Mouse (Mus musculus) embryonic facial prominence, embryonic 14.5 days (tissue): ENCODE measurements around the gene Slc44a2. TPM values are rescaled to one million over a fixed set of nuclear protein-coding genes. Genes with fewer than 3 reads are reported as not detected.

Source experiments
- ATAC-seq: fragments of 200-750 bp; cut with Nextera tagmentation; 2 replicates; pipeline ENCODE4 v1.8.0; 2017; ENCODE audit warnings: low read depth, moderate number of reproducible peaks, moderate TSS enrichment
- DNase-seq: peaks from one replicate; pipeline ENCODE4 v3.0.0-alpha.2; 2015; ENCODE audit warnings: low spot score
- H3K27ac ChIP-seq: fragments of 300-500 bp; sonication (generic); replicated peaks from 2 replicates; pipeline ENCODE4 v1.5.1; 2014; ENCODE audit warnings: low read depth, mild to moderate bottlenecking, low read length, moderate library complexity
- H3K27me3 ChIP-seq: fragments of 300-500 bp; sonication (generic); replicated peaks from 2 replicates; pipeline ENCODE4 v1.6.1; 2014; ENCODE audit warnings: low read length; ENCODE audit not compliant: control insufficient read depth, insufficient read depth
- H3K36me3 ChIP-seq: fragments of 300-500 bp; sonication (generic); 2 replicates; pipeline ENCODE4 v1.6.1; 2014; ENCODE audit warnings: low read length, mixed read lengths; ENCODE audit not compliant: control insufficient read depth, insufficient read depth
- H3K4me1 ChIP-seq: fragments of 300-500 bp; sonication (generic); 2 replicates; pipeline ENCODE4 v1.6.1; 2014; ENCODE audit warnings: antibody characterized with exemption, low read length; ENCODE audit not compliant: control insufficient read depth, insufficient read depth
- H3K4me2 ChIP-seq: fragments of 300-500 bp; sonication (generic); 2 replicates; pipeline ENCODE4 v1.6.1; 2014; ENCODE audit warnings: low read depth, mild to moderate bottlenecking, low read length, moderate library complexity, mixed read lengths
- H3K4me3 ChIP-seq: fragments of 300-500 bp; sonication (generic); 2 replicates; pipeline ENCODE4 v1.5.1; 2014; ENCODE audit warnings: low read depth, mild to moderate bottlenecking, low read length
- H3K9ac ChIP-seq: fragments of 300-500 bp; sonication (generic); 2 replicates; pipeline ENCODE4 v1.6.1; 2014; ENCODE audit warnings: low read depth, mild to moderate bottlenecking, low read length, moderate library complexity, mixed read lengths
- H3K9me3 ChIP-seq: fragments of 300-500 bp; sonication (generic); 2 replicates; pipeline ENCODE4 v1.6.1; 2016; ENCODE audit warnings: low read length; ENCODE audit not compliant: control insufficient read depth
- WGBS: fragments of 180-500 bp; shearing (Covaris S2); extraction: QIAGEN DNeasy Blood & Tissue Kit; methylation state at CpG from one replicate; pipeline ENCODE4 v1.1.7; 2014; 5-methylcytosine and 5-hydroxymethylcytosine counted together
- polyA plus RNA-seq: library from polyadenylated mRNA; unstranded; fragments of >200 nt; fragmentation: Nextera tagmentation; extraction: Ambion mirVana; gene quantifications from 2 replicates; pipeline ENCODE4 v1.2.1, GENCODE M21; 2014

The Slc44a2 gene
- polyA plus RNA-seq, 1 experiment from 2014 or later, result 111 TPM

- H3K9me3 ChIP-seq, result no peaks in the 10 kb centered on the region
- H3K4me1 ChIP-seq, result peaks cover 11% of the 10 kb centered on the region
- no peak overlapping the region for H3K4me3 ChIP-seq
- no peak for DNase-seq
- 0 out of 2 replicates have a peak, but pooled peaks have one; percentile 13 for ATAC-seq
- 19% methylated on average over 9 of the region's 9 CpGs for WGBS
- no peak overlapping the region; the same call in 1 of the 2 replicates for H3K9ac ChIP-seq
- no peak overlapping the region for H3K4me2 ChIP-seq
- no peaks in the 10 kb centered on the region for H3K27me3 ChIP-seq
- peak overlapping the region; percentile 40 for H3K27ac ChIP-seq
- H3K36me3 ChIP-seq, result no peaks in the 10 kb centered on the region
Measured at GRCm38 (mm10) chr9:21332161-21333061, 11.9 kb downstream of the Slc44a2 start.

- 0 out of 2 replicates have a peak, but pooled peaks cover 3% of the 10 kb centered on the region for H3K36me3 ChIP-seq
- ATAC-seq, result no peak
- DNase-seq, result no peak
- H3K9me3 ChIP-seq, result no peaks in the 10 kb centered on the region
- no peak overlapping the region for H3K4me3 ChIP-seq
- H3K4me2 ChIP-seq, result no peak overlapping the region
- H3K9ac ChIP-seq, result no peak overlapping the region
- 79% methylated on average over 1 of the region's 1 CpGs for WGBS
- no peaks in the 10 kb centered on the region for H3K27me3 ChIP-seq
- no peak overlapping the region for H3K27ac ChIP-seq
- peaks cover 11% of the 10 kb centered on the region for H3K4me1 ChIP-seq
Measured at GRCm38 (mm10) chr9:21333523-21333922, 13.0 kb downstream of the Slc44a2 start.

- no peak for DNase-seq
- H3K4me2 ChIP-seq, result no peak overlapping the region
- H3K9ac ChIP-seq, result no peak overlapping the region
- no peak for ATAC-seq
- H3K27me3 ChIP-seq, result no peaks in the 10 kb centered on the region
- no peak overlapping the region for H3K27ac ChIP-seq
- H3K4me1 ChIP-seq, result peaks cover 11% of the 10 kb centered on the region
- H3K36me3 ChIP-seq, result peaks cover 12% of the 10 kb centered on the region
- no peaks in the 10 kb centered on the region for H3K9me3 ChIP-seq
- H3K4me3 ChIP-seq, result no peak overlapping the region
Measured at GRCm38 (mm10) chr9:21334747-21335146, 14.2 kb downstream of the Slc44a2 start.

- H3K9me3 ChIP-seq, result no peaks in the 10 kb centered on the region
- H3K4me2 ChIP-seq, result no peak overlapping the region
- 81% methylated on average over 4 of the region's 4 CpGs for whole genome bisulfite sequencing
- no peak overlapping the region for H3K4me3 ChIP-seq
- no peak for DNase-seq
- H3K36me3 ChIP-seq, result peaks cover 18% of the 10 kb centered on the region
- H3K27me3 ChIP-seq, result no peaks in the 10 kb centered on the region
- H3K4me1 ChIP-seq, result peaks cover 11% of the 10 kb centered on the region
- no peak overlapping the region for H3K27ac ChIP-seq
- H3K9ac ChIP-seq, result no peak overlapping the region
- no peak for ATAC-seq
Measured at GRCm38 (mm10) chr9:21335391-21335790, 14.9 kb downstream of the Slc44a2 start.

- H3K27ac ChIP-seq, result no peak overlapping the region
- peaks cover 23% of the 10 kb centered on the region for H3K36me3 ChIP-seq
- DNase-seq (no peak), ATAC-seq (no peak)
- H3K4me1 ChIP-seq, result peaks cover 11% of the 10 kb centered on the region
- 80% methylated on average over 8 of the region's 8 CpGs for WGBS
- H3K9ac ChIP-seq, result no peak overlapping the region
- H3K4me2 ChIP-seq, result no peak overlapping the region
- no peak overlapping the region for H3K4me3 ChIP-seq
- H3K27me3 ChIP-seq, result no peaks in the 10 kb centered on the region
- H3K9me3 ChIP-seq, result no peaks in the 10 kb centered on the region
Measured at GRCm38 (mm10) chr9:21336491-21336890, 16.0 kb downstream of the Slc44a2 start.

GRCm38 (mm10) chr9:21337652-21338051, 17.2 kb downstream of the Slc44a2 start:
- H3K4me2 ChIP-seq, result peak overlapping the region; percentile 32

GRCm38 (mm10) chr9:21340411-21340810, 19.9 kb downstream of the Slc44a2 start:
- no peak overlapping the region for H3K4me2 ChIP-seq
- no peak for ATAC-seq
- peaks cover 50% of the 10 kb centered on the region for H3K36me3 ChIP-seq
- H3K27ac ChIP-seq, result no peak overlapping the region
- no peaks in the 10 kb centered on the region for H3K9me3 ChIP-seq
- H3K4me3 ChIP-seq, result no peak overlapping the region
- no peak overlapping the region for H3K9ac ChIP-seq
- no peak for DNase-seq
- H3K4me1 ChIP-seq, result no peaks in the 10 kb centered on the region; the same call in 1 of the 2 replicates
- no peaks in the 10 kb centered on the region for H3K27me3 ChIP-seq
- 84% methylated on average over 4 of the region's 4 CpGs for WGBS

More at GRCm38 (mm10) chr9:21337652-21338051, 17.2 kb downstream of the Slc44a2 start:
- Histone ChIP-seq H3K27me3 (no peaks in the 10 kb centered on the region), H3K4me1 (peaks cover 6% of the 10 kb centered on the region; the same call in 1 of the 2 replicates), H3K27ac (peak overlapping the region; percentile 58), H3K9ac (peak overlapping the region; percentile 58), H3K9me3 (no peaks in the 10 kb centered on the region), H3K4me3 (peak overlapping the region; percentile 34), H3K36me3 (peaks cover 35% of the 10 kb centered on the region)
- ATAC-seq (peak; percentile 92), DNase-seq (peak; percentile 78)
- 19% methylated on average over 20 of the region's 20 CpGs for WGBS

GRCm38 (mm10) chr9:21346627-21347365, 26.3 kb downstream of the Slc44a2 start:
- 73% methylated on average over 16 of the region's 16 CpGs for WGBS
- DNase-seq, result no peak
- no peaks in the 10 kb centered on the region for H3K4me1 ChIP-seq

More at GRCm38 (mm10) chr9:21346627-21347365, 26.3 kb downstream of the Slc44a2 start:
- Histone ChIP-seq H3K27ac (no peak overlapping the region), H3K36me3 (peaks cover 85% of the 10 kb centered on the region), H3K4me2 (no peak overlapping the region), H3K9me3 (no peaks in the 10 kb centered on the region), H3K4me3 (no peak overlapping the region), H3K9ac (no peak overlapping the region), H3K27me3 (no peaks in the 10 kb centered on the region)
- no peak; the same call in 1 of the 2 replicates for ATAC-seq
